13 mouse cellular contexts compared by ENCODE assay signal in the genomic region with DNA sequence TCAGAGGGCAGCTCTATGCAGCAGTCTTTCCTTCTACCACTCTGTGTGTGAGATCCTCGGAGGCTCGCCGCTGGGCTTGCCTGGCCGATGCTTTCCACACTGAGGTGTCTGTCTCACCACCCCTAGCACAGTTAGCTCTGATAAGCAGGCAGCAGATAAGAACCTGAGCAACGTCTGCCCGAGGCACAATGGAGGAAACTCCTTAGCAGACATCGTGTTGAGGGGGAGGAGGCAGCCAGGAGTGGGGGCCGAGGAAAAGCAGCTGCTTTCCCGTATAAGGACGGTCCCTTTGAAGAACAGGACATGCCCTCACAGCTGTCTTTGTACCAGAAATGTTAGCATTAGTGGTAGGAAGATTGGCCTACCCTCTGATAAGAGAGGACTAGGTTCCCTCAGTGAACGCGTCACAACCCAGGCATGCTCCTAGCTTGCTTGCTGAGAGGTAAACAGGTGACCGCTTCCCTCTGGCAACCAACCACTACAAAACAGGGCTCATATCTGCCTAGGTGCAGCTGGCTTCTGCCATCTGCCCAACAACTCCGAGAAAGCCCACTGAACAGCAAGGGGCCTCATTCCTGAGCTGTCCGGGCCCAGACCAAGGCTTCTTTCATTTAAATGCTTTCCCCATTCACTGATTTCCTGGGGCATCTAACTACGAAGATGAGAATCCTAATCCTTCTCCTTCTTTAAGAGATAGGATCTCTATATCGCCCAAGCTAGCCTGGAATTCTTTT. TPM values are rescaled to one million over a fixed set of nuclear protein-coding genes. Genes with fewer than 3 reads are reported as not detected.
DNase-seq lines count a peak whose midpoint lies in the region; ATAC-seq lines count a peak whose summit lies in the region.
"Had no signal": no experiment of that assay in that cellular context is flagged by ENCODE, and none has a peak within 500 bp of the region (broad histone marks: within the 10 kb centered on the region; RNA-seq: fewer than 3 reads in every experiment).

No protein-coding gene starts in this region.

- peaks cover 21% of the 10 kb centered on the region for H3K27me3 ChIP-seq in heart, embryonic 10.5 days (ENCODE audit: insufficient read depth, poor library complexity, severe bottlenecking)
- no peaks in the 10 kb centered on the region; the same call in 1 of the 2 replicates for H3K27me3 ChIP-seq in midbrain, embryonic 12.5 days
- H3K27me3 ChIP-seq in midbrain, embryonic 11.5 days (ENCODE audit: control insufficient read depth, insufficient read depth, low read length), result no peaks in the 10 kb centered on the region
- no peaks in the 10 kb centered on the region for H3K27me3 ChIP-seq in liver, embryonic 12.5 days (replicated peaks)

- peak overlapping the region; percentile 40 for H3K4me3 ChIP-seq in heart, embryonic 10.5 days
- H3K4me3 ChIP-seq in midbrain, embryonic 12.5 days, result no peak overlapping the region
- no peak overlapping the region for H3K4me3 ChIP-seq in midbrain, embryonic 11.5 days (ENCODE audit: low read depth, low read length)
- H3K4me3 ChIP-seq in liver, embryonic 12.5 days, result peak overlapping the region; percentile 31; the same call in 1 of the 2 replicates

- no peaks in the 10 kb centered on the region for H3K9me3 ChIP-seq in heart, embryonic 10.5 days
- H3K9me3 ChIP-seq in midbrain, embryonic 12.5 days, result no peaks in the 10 kb centered on the region
- H3K9me3 ChIP-seq in midbrain, embryonic 11.5 days (ENCODE audit: control insufficient read depth, low read length), result no peaks in the 10 kb centered on the region
- H3K9me3 ChIP-seq in liver, embryonic 12.5 days (replicated peaks), result no peaks in the 10 kb centered on the region

- H3K36me3 ChIP-seq in heart, embryonic 10.5 days, result no peaks in the 10 kb centered on the region
- no peaks in the 10 kb centered on the region for H3K36me3 ChIP-seq in midbrain, embryonic 12.5 days
- H3K36me3 ChIP-seq in midbrain, embryonic 11.5 days (ENCODE audit: control insufficient read depth, insufficient read depth, low read length), result no peaks in the 10 kb centered on the region
- no peaks in the 10 kb centered on the region for H3K36me3 ChIP-seq in liver, embryonic 12.5 days

- H3K9ac ChIP-seq in midbrain, embryonic 12.5 days (replicated peaks), result 0 out of 2 replicates have a peak overlapping the region, but pooled peaks have one; percentile 20
- H3K9ac ChIP-seq in midbrain, embryonic 11.5 days (ENCODE audit: low read length), result no peak overlapping the region
- H3K9ac ChIP-seq in liver, embryonic 12.5 days, result peak overlapping the region; percentile 45

- H3K4me1 ChIP-seq in heart, embryonic 10.5 days, result peaks cover 40% of the 10 kb centered on the region
- peaks cover 13% of the 10 kb centered on the region; the same call in 1 of the 2 replicates for H3K4me1 ChIP-seq in midbrain, embryonic 12.5 days
- peaks cover 3% of the 10 kb centered on the region; the same call in 1 of the 2 replicates for H3K4me1 ChIP-seq in midbrain, embryonic 11.5 days (ENCODE audit: control insufficient read depth, insufficient read depth, low read length)
- H3K4me1 ChIP-seq in liver, embryonic 12.5 days, result peaks cover 70% of the 10 kb centered on the region

- peak overlapping the region; percentile 75 for H3K27ac ChIP-seq in heart, embryonic 10.5 days
- no peak overlapping the region for H3K27ac ChIP-seq in midbrain, embryonic 12.5 days (replicated peaks)
- no peak overlapping the region for H3K27ac ChIP-seq in midbrain, embryonic 11.5 days (ENCODE audit: low read depth, low read length)
- peak overlapping the region; percentile 79 for H3K27ac ChIP-seq in liver, embryonic 12.5 days

- no peak for ATAC-seq in midbrain, embryonic 12.5 days (ENCODE audit: low FRiP score, low read depth)
- ATAC-seq in midbrain, embryonic 11.5 days (ENCODE audit: low FRiP score), result no peak
- peak; percentile 40 for ATAC-seq in liver, embryonic 12.5 days
- ATAC-seq: CD4-positive, CD25-positive, alpha-beta regulatory T cell, adult 4 months had no signal

- peak; percentile 85 for DNase-seq in heart, embryonic 10.5 days (ENCODE audit: low spot score)
- DNase-seq in heart, adult 18-20 months, result no peak
- no peak for DNase-seq in midbrain, embryonic 11.5 days (ENCODE audit: low spot score, missing footprints)
- DNase-seq in testis, postnatal 10 days (ENCODE audit: low spot score), result peak; percentile 50
- no peak for DNase-seq in left cerebral cortex, adult 9 months (ENCODE audit: low spot score in 2 of 2)
- DNase-seq in MN1 (ENCODE audit: low spot score), result no peak
- DNase-seq: adrenal gland, postnatal 36 days; heart, postnatal 10 days had no signal

- 14% methylated on average over 17 of the region's 17 CpGs for WGBS in heart, embryonic 10.5 days
- WGBS in midbrain, embryonic 12.5 days, result 56% methylated on average over 17 of the region's 17 CpGs
- WGBS in midbrain, embryonic 11.5 days, result 57% methylated on average over 17 of the region's 17 CpGs
- 12% methylated on average over 17 of the region's 17 CpGs for WGBS in liver, embryonic 12.5 days (ENCODE audit: insufficient replicate concordance)

- H3K4me2 ChIP-seq in midbrain, embryonic 12.5 days (replicated peaks), result no peak overlapping the region
- H3K4me2 ChIP-seq in midbrain, embryonic 11.5 days, result no peak overlapping the region
- H3K4me2 ChIP-seq in liver, embryonic 12.5 days, result peak overlapping the region; percentile 66

RNA-seq across cellular contexts. Expression of gene Tbcc, which starts 4.4 kb away (rescaled TPM):
- 43.8 and 63.2 TPM in 2 replicates for polyA plus RNA-seq in heart, embryonic 10.5 days (2016; fragmentation: Nextera tagmentation; extraction: Ambion mirVana)
- total RNA-seq in heart, adult 18-20 months (2021), result 10 to 100 TPM; 16.0 to 16.6 TPM
- 68.4 and 75.1 TPM in 2 replicates for polyA plus RNA-seq in midbrain, embryonic 12.5 days (2016; fragmentation: Nextera tagmentation; extraction: Ambion mirVana)
- 72.7 and 76.2 TPM in 2 replicates for polyA plus RNA-seq in midbrain, embryonic 11.5 days (2014; fragmentation: Nextera tagmentation; extraction: Ambion mirVana)
- 34.2 and 36.4 TPM in 2 replicates for polyA plus RNA-seq in liver, embryonic 12.5 days (2016; fragmentation: Nextera tagmentation; extraction: Ambion mirVana)

RNA-seq across cellular contexts. Expression of gene Prph2, which starts 24.2 kb away (rescaled TPM):
- not detected in 2 replicates for polyA plus RNA-seq in heart, embryonic 10.5 days (2016; fragmentation: Nextera tagmentation; extraction: Ambion mirVana)
- total RNA-seq in heart, adult 18-20 months (2021), result not detected
- polyA plus RNA-seq in midbrain, embryonic 12.5 days (2016; fragmentation: Nextera tagmentation; extraction: Ambion mirVana), result not detected in 2 replicates
- not detected in 2 replicates for polyA plus RNA-seq in midbrain, embryonic 11.5 days (2014; fragmentation: Nextera tagmentation; extraction: Ambion mirVana)
- not detected in 2 replicates for polyA plus RNA-seq in liver, embryonic 12.5 days (2016; fragmentation: Nextera tagmentation; extraction: Ambion mirVana)
- total RNA-seq: adrenal gland, postnatal 36 days; heart, postnatal 10 days; layer of hippocampus, adult 8-10 months had no signal
- polyA plus RNA-seq: CD4-positive, CD25-positive, alpha-beta regulatory T cell, adult 4 months; embryonic facial prominence, embryonic 14.5 days had no signal

RNA-seq across cellular contexts. Expression of gene Bicral, which starts 27.8 kb away (rescaled TPM):
- polyA plus RNA-seq in heart, embryonic 10.5 days (2016; fragmentation: Nextera tagmentation; extraction: Ambion mirVana), result 3.3 and 3.4 TPM in 2 replicates
- total RNA-seq in heart, adult 18-20 months (2021), result 10 to 100 TPM in 1 of 2 experiments, 1 to 10 TPM in 1; 7.5 to 13.0 TPM
- polyA plus RNA-seq in midbrain, embryonic 12.5 days (2016; fragmentation: Nextera tagmentation; extraction: Ambion mirVana), result 7.8 and 7.9 TPM in 2 replicates
- polyA plus RNA-seq in midbrain, embryonic 11.5 days (2014; fragmentation: Nextera tagmentation; extraction: Ambion mirVana), result 5.8 and 6.4 TPM in 2 replicates
- 4.8 and 5.2 TPM in 2 replicates for polyA plus RNA-seq in liver, embryonic 12.5 days (2016; fragmentation: Nextera tagmentation; extraction: Ambion mirVana)

Comparison
In these comparisons a context has a peak if more than half of its experiments do, and no peak if none do; other contexts are left out.
1. DNase-seq: peak in heart, embryonic 10.5 days (single experiment) and testis, postnatal 10 days (single experiment); none in heart, adult 18-20 months (0 of 2), midbrain, embryonic 11.5 days (single experiment), left cerebral cortex, adult 9 months (0 of 2) and MN1 (single experiment).
2. H3K27ac ChIP-seq: peak in heart, embryonic 10.5 days (single experiment) and liver, embryonic 12.5 days (single experiment); none in midbrain, embryonic 12.5 days (single experiment) and midbrain, embryonic 11.5 days (single experiment).
3. H3K4me3 ChIP-seq: peak in heart, embryonic 10.5 days (single experiment) and liver, embryonic 12.5 days (single experiment); none in midbrain, embryonic 12.5 days (single experiment) and midbrain, embryonic 11.5 days (single experiment).